Mouse (Mus musculus) CD4-positive, CD25-positive, alpha-beta regulatory T cell, adult 4 months (primary cell): ENCODE data around the gene Specc1. TPM values are rescaled to one million over a fixed set of nuclear protein-coding genes. Genes with fewer than 3 reads are reported as not detected.

ENCODE experiments used
- ATAC-seq: one replicate; pipeline ENCODE4 v1.8.0; 2017
- polyA plus RNA-seq, 2 experiments: library from polyadenylated mRNA; unstranded; fragments of 100-300 nt; shearing (Covaris generic); gene quantifications; one replicate each; pipeline ENCODE4 v1.2.1; 2017

Gene Specc1
- polyA plus RNA-seq, 2 experiments from 2014 or later: 2.9 to 3.5 TPM

DNA sequence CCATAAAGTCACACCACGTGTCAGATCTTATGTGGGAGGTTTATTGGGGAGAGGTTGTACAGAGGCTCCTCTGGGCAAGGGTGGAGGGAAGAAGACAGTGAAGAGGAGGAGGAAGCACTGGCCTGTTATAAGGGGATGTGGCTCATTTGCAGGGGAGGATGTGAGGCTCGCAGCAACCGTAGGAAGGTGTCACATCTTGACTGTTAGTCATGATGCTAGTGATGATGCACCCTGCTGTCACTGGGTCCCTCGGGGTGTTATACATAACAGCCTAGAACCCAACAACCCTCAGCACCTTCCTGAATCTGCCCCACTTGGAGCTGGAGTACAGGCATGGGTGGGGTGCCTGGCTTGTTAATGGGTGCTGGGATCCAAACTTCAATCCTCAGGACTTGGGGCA, 94.9 kb downstream of the Specc1 start:
- ATAC-seq: no peak

DNA sequence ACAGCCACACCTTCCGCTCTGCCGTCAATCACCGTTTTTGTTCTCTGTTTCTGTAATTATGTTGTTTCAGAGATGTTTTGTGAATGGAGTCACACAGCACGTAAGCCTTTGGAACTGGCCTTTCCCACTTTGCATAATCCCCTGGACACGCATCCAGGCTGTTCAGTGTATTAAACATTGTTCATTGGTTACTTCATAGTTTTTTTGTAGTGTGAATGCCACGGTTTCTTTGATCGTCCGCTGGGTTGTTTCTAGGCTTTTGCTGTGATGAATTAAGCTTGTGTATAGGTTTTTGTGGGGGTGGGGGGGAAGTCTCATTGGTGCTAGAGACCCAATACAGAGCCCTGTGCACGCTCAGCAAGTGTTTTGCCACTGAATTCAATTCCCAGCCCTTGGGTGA, 97.4 kb downstream of the Specc1 start:
- no peak for ATAC-seq

DNA sequence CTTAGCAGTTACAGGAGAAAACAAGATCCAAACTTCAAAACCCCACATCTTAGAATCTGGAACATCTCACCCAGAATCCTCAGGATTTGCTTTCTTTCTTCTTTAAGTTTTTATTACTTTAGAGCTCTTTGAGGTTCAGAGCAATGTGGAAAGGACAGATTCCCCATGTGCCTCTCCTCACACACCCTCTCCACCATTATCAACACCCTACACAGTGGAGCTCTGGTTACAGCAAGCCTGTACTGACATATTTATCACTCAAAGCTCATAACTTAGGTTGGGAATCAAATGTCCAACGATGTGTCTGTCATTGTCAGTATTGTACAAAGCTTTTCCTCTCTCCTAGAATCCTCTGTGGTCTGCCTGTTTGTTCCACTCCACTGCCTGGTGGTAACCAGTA, 108.0 kb downstream of the Specc1 start:
- ATAC-seq: no peak

DNA sequence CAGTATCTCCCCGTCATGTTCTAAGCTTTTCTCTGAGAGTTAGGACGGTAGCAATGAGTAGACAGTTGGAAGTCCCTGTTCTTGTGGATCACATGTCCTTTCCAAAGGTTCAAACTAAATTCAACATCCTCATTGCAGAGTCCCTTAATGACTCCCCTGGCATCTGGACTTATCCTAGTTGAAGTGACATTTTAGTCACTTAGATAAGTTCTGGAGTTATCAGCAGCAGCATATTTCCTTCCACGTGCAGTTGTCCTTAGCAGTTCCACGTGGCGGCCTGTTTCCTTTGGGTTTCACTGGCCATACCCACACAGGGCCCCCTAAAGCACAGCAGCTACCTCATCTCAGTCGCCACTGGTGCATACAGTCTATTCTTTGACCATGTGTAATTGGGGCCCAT, 109.1 kb downstream of the Specc1 start:
- ATAC-seq: no peak

DNA sequence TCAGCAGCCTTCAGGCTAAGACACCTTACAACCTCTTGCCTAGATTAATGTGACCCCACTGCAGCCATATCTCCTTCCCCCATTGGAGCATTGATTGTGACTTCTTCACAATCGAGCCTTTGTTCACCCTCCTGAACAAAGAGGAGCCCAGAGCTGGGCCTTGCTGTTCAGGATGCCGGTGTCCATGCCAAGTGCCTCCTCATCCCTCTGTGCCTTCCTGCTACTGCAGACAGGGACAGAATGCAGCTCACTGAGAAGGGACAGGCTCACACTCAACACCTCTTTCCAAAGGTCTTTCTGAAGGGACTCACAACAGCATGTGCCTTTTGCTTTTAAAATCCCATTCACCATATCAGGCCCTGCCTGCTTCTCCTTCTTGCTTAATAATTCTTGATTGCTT, 113.0 kb downstream of the Specc1 start:
- ATAC-seq: no peak

DNA sequence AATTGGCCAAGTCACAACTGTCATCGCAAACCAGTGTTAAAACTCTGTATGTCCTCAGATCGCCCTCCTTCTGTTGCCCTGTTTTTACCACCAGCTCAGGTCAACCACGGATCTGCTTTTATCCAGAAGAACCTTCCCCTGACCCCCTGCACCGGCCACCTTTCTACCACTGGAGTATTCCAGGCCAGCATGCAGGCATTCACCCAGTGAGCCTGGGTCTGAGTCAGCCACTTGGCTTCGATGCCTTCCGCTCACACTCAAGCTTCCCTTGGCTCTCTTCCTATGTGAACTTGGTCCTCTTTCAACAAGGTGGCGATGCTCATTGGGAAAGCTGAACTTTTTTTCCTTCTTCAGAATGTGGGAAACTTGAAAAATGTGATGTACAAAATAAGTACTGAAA, 113.6 kb downstream of the Specc1 start:
- no peak for ATAC-seq

DNA sequence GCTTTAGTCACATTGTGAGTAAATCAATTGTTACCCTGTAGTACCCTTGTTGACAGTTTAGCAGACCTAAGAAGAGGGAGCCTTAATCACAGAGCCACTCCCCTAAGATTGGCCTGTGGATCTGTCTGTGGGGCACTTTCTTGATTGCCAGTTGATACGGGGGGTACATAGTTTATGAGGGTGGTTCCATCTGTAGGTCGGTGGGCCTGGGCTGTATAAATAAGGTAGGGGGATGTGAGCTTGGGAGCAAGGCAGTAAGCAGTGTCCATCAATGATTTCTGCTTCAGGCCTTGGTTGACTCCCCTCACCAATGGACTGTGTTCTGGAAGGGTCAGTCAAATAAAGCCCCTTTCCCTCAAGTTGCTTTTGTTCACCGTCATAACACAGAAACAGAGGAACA, 115.8 kb downstream of the Specc1 start:
- no peak for ATAC-seq

DNA sequence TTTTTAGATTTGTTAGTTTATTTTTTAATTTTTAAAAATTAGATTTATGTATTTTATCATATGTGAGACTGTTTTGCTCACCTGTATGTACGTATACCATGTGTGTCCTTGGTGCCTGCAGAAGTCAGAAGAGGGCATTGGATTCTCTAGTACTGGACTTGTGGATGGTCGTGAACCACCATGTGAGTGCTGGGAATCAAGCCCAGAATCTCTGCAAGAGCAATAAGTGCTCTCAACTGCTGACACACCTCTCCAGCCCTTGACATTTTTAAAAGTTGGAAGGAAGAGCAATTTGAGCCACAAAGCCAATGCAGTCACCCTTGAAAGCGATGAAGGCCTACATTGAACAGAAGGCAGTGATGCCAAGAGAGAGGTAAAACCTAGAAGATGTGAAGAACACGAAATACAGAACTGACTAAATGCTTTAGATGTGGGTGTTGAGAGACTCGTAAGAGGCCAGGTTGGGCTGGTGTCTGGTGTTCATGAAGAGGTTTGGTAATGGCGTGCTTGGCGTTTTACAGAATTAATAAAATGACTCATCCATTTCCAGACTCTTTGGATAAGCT, 117.1 kb downstream of the Specc1 start:
- ATAC-seq: no peak

DNA sequence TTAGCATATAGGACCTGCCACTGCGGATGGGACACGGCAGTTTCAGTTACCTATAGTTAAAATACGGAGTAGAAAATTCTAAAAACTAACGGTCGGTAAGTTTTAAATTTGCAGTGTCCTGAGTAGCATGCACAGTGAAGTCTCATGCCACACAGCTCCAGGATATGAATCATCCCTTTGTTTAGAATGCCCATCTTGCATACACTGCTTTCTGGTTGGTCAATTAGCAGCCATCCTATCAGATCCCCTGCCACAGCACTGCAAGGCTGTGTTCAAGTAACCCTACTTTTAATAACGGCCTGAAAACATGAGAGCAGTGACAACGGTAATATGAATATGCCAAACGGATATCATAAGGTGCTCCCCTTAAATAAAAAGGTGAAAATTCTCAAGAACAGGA, 118.0 kb downstream of the Specc1 start:
- no peak for ATAC-seq

DNA sequence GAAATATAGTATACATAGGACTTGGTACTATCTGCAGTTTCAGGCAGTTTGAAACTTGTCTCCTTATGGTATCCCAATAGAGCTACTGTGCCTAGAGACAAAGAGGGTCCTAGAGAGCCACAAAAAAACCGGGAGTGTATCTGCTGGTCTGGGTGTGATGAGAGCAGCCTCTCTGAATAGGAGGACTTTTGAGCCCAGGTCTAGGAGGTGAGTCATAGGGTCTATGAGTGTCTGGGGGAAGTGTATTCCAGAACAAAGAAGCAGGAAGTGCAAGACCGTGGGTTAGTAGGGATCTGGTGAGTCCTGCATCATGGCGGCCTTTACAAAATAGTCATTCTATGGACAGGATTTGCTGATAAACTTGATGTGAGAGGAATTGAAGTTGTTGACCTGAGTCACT, 118.5 kb downstream of the Specc1 start:
- no peak for ATAC-seq

DNA sequence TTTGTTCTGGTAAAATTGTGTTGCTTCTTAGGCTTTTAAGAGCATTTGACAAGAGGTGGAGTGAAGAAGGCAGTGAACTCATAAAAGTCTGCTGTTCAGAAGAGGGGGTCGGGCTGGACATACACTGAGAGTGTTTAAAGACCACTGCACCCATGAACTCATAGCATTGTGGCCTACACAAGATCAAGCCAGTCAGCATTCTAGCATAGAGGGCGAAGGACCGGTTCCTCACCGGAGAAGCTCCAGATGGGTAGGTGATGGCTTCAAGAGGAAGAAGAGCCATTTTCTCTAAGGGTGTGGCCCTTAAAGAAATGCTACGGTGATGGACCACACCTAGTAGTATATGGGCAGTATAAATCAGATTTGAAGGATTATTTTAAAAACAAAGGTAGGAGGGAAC, 119.0 kb downstream of the Specc1 start:
- no peak for ATAC-seq

DNA sequence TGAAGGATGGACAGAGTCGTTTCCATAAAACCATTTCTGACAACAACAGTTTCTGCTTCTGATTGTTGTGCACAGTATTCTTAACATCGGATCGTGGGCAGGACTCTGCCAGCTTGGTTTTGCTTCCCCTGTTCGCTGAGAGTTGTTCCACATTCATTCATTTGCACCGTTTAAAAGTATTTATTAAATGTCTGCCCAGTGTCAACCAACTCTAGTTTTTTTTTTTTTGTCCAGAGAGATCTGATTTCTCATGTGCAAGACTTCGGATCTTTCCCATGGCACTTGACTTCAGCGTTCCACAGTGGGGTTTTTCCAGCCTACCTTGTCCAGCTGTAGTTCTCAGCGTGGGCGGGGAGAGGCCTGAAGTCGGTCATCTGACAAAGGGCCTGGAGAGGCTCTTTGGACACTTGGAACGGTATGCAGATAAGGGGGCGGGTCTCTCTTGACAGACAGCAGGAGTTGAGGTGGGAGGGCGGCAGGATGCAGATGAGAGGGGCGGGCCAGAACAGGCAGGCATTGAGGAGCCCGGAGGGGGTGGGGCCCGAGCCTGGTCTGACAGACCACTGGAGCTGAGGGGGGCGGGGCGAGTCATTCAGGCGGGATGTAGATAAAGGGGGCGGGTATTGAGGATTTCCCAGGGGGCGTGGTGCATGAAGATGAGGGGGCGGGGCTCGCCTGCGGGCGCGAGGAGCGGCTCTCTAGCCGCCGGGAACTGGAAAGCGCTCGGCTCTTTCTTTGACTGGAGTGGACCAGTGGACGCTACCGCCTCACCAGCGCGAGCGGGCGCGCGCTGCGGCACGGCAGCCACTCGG, 120.0 kb downstream of the Specc1 start:
- peak; percentile 65 for ATAC-seq

DNA sequence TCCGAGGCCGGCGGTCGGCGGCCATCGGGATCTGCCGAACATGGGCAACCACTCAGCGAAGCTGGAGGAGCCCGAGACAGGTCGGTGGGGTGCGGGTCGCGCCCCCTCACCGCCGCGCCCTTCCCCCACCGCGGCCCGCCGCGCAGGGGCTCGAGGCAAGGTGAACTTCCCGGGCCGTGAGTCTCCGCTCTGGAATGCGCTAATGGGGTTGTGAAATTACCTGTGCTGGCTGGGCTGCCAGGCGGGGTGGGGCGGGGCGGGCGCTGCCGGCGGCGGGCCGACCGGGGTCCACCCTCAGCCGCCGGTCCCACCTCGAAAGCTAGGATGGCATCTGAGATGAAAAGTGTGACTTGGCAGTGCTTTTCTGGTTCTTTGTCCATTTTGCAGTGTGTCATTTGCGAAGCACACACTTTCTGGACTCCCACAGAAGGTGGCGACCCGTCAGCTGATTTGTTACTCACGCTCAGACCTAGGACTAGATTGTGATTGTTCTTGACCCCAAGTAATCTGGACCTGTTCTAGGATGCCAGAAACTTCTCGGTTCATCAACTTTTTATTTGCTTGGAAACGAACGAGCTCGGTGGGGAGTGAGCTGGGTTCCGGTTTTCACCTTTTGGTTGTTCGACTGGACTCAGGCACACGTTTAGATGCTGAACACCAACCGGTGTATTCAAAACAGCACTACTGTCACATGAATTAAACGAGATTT, 120.7 kb downstream of the Specc1 start:
- peak; percentile 14 for ATAC-seq

DNA sequence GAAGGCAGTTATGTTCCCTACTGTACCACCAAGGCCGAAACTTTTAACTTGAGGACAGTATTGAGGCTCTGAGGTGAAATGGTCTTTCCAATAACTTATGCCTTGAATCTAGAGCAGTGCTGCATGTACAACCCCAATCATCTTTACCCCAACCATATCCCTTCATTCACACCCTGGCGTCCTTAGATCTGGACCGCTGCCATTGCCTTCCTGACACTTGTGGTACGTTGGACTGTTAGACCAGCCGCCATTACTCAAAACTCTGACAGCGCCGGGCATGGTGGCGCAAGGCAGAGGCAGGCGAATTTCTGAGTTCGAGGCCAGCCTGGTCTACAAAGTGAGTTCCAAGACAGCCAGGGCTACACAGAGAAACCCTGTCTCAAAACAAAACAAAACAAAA, 121.8 kb downstream of the Specc1 start:
- no peak for ATAC-seq

DNA sequence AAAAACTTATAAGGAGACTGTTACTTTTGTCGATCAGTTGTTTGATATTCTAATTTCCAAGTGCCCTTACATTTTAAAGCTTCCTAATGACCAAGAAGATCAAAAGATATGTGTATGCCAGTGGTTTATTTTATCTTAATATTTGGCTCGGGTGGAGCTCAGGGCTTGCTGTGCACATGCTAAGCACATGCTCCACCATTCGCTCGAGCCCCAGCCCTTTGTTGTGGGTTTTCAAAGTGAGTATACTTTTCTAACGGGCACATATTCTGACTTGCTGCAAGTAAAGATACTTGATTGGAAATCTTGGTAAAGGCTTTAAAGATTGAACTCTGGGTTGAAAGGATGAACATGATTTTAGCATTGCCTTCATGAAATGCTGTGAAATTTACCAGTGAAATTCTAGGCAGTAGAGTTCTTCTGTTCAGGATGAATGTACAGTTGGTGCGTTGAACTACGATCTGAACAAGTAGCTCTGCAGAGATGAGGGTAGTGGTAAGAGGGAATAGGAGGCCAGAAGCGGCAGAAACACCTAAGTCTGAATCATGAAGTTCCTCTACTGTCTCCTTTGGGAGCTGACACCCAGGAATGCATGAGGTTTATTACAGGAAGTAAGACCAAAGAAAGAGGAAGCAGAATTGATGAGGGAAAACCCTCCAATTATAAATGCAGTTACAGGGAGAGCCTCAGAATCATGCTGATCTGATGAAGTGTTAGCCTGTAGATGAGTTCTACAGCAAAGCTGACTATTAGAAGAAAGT, 122.7 kb downstream of the Specc1 start:
- no peak for ATAC-seq

DNA sequence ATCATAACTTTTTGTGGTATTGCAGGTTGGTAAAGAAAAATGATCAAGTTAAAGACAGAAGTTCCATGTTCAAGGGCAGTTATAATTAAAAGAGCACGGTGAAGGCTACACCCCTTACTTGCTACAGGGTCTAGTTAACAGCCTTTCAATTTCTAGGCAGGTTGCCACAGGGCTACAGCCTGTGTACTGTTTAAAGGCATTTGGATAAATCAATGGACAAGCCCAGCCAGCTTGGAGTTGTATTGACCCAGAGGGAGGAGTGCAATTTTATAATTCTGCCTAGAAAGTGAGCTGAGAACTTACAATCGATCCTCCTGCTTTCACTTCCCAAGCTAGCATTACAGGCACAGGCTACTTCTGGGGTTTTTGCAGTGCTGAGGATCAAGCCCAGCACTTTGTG, 123.9 kb downstream of the Specc1 start:
- no peak for ATAC-seq

DNA sequence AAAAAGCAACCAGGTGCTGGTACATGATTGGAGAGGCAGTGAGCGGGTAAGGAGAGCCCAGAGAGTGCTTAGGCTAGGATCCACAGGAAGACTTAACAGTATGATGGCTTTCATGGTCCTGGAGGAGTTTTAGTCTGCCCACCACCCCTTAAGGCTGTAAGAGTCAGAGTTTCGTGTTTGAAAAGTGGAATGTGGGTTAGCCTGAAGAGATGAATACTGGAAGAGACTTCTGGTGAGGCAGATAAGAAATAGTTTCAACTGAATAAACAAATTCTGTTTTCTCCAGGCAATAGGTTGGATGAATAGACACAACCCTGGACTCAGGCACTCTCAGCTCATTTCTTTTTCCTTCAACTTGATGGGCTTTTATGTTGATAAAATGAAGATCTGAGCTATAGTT, 130.1 kb downstream of the Specc1 start:
- no peak for ATAC-seq

DNA sequence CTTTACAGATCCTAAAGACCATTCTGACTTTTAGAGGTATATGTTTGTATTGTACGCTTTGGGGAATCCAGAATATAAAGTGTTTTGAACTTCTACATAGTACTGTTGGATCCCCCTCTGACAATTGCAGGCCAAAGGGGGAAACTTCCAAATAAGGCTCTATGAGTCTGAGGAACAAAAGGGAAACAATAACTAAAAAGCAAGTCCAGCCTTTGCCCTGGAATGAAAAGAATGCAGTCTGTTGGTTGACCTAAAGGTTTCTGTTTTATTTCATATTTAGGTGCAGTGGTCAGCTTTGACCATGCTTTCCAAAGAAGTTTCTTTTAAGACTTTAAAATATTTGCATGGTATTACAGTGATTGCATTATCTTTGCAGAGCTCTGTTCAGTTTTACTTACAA, 130.5 kb downstream of the Specc1 start:
- no peak for ATAC-seq

DNA sequence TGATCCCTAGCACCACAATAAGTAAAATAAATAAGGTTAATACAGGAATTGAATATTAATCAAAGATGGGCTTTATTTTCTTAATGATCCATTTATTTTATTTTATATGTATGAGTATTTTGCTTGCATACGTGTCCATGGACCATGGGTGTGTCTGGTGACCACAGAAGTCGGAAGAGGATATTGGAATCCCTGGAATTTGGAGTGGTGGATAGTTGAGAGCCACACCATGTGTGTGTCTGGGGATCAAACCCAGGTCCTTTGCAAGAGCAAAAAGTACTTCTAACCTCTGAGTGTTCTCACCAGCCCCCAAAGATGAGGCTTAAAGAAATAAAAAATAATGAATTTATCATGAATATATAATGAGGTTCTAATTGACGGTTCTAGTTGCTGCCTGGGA, 132.1 kb downstream of the Specc1 start:
- no peak for ATAC-seq

DNA sequence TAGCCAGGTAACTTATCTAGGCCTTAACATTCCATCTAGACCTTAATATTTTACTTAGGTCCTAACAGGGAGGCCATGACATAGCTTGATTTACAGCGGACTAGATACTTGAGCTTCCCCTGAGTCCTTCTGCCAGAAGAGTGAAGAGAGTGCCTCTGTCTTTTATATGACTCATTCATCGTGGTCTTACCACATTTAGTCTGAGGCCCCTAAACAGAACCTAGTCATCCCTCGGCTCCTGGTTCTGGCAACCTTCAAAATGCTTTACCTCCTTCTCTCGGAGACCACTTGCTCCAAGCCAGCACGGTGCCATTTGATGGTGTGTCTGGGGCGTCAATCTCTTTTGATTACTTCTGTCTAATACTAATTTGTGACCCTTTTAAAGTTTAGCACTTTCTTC, 133.8 kb downstream of the Specc1 start:
- no peak for ATAC-seq

DNA sequence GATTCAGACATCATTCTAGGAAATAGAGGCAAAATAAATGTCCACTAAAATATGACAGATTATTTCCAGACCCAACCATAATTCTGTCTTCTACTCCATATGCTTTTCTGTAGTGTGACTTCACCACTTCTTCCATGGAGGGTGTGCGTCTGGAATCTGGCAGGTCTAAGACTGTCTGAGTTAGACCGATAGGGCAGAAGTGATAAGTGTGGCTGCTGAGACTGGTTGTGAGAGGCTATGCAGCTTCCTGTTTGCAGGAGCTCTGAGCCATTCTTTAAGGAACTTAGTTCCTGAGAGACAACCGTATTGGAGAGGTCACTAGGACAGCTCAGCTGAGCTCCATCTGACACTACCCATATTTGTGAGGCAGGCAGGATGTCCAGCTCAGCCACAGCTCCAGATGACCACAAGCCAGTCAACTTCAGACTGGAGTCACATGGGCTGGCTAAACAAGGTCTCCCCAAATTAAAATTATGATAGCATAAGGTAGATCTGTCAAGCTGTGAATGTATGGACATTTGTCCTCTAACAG, 146.9 kb downstream of the Specc1 start:
- no peak for ATAC-seq

DNA sequence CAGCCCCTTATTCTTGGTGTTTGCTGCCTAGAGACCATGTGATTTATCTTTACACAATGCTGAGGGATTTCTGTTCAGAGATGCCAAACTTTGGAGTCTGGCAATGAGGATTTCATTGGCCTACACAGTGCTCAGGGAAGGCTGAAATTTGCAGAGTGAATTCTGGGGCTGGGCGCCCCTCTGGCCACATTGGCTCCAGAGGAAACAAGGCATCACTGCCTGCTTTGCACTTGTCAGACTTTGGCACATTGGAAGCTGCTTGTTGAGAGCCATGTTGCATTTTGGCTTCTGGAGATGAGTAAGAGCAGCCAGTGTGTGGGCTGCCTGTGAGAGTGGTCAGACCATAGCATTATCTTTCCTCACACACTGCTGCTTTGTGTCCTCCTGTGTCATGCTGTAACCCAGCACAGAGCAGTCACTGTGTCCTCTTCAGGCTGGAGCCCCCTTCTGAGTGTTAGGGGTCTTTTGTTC, 149.9 kb downstream of the Specc1 start:
- ATAC-seq: no peak

DNA sequence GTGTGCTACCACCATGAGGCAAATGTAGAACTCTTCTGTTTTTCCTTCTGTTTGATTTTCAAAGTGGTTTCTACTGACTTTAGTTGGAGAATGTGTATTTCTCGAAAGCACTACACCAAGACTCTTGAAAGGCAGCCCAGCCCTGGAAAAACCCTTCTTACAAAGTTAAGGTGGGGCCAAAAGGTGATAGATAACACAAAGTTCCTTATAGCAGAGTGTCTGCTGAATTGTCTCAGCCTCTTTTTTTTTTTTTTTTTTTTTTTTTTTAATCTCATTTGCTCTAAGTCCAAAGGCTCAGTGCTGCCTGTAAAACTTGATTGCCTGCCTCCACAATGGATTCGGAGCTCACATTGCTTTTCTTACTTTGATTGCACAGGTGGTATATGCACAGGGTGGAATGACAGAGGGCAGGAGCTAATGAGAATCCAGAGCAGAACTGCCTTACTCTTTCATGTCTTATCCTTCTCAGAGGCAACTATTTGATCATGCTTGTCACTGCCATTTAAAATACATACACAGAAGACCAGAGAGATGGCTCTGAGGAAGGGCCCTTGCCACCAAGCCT, 150.8 kb downstream of the Specc1 start:
- no peak for ATAC-seq
